Mouse (Mus musculus) C2C12 (cell line): ENCODE measurements around the gene Mrps15. TPM values are rescaled to one million over a fixed set of nuclear protein-coding genes. Genes with fewer than 3 reads are reported as not detected.

ENCODE experiments used
- H3K27me3 ChIP-seq: one replicate; pipeline ENCODE4 v1.6.1; 2011; ENCODE audit not compliant: control insufficient read depth, insufficient read depth, insufficient read length
- H3K36me3 ChIP-seq: one replicate; pipeline ENCODE4 v1.6.1; 2011; ENCODE audit not compliant: control insufficient read depth, insufficient read depth
- H3K4me3 ChIP-seq: one replicate; pipeline ENCODE4 v1.5.1; 2011; ENCODE audit warnings: mild to moderate bottlenecking, control low read depth; ENCODE audit not compliant: poor library complexity, insufficient read depth, severe bottlenecking
- H3K79me2 ChIP-seq: one replicate; pipeline ENCODE4 v1.6.1; 2011; ENCODE audit not compliant: control insufficient read depth, insufficient read depth
- H3K79me3 ChIP-seq: one replicate; pipeline ENCODE4 v1.6.1; 2011; ENCODE audit warnings: low read depth, control low read depth
- H3ac ChIP-seq: one replicate; pipeline ENCODE3; 2011; ENCODE audit warnings: low read depth; ENCODE audit not compliant: control insufficient read depth, insufficient read length
- CEBPB ChIP-seq: IDR thresholded peaks from one replicate; pipeline ENCODE4 v1.6.1; 2011; ENCODE audit warnings: low read depth, mild to moderate bottlenecking, control low read depth, moderate library complexity
- CTCF ChIP-seq: IDR thresholded peaks from one replicate; pipeline ENCODE4 v1.5.1; 2011; ENCODE audit not compliant: control insufficient read depth, insufficient read depth, insufficient read length
- FOSL1 ChIP-seq: IDR thresholded peaks from one replicate; pipeline ENCODE4 v1.8.0; 2011; ENCODE audit warnings: mild to moderate bottlenecking, low read length; ENCODE audit not compliant: poor library complexity, insufficient read depth, severe bottlenecking
- MAX ChIP-seq: IDR thresholded peaks from one replicate; pipeline ENCODE4 v1.6.1; 2011; ENCODE audit warnings: mild to moderate bottlenecking, control low read depth
- MYOD1 ChIP-seq: IDR thresholded peaks from one replicate; pipeline ENCODE4 v1.6.1; 2011; ENCODE audit warnings: low read depth; ENCODE audit not compliant: control insufficient read depth, insufficient read length
- MYOG ChIP-seq: IDR thresholded peaks from one replicate; pipeline ENCODE4 v1.6.1; 2011; ENCODE audit not compliant: control insufficient read depth, insufficient read length; ENCODE audit errors: extremely low read depth
- USF1 ChIP-seq: IDR thresholded peaks from one replicate; pipeline ENCODE4 v1.6.1; 2011; ENCODE audit warnings: low read depth, mild to moderate bottlenecking, control low read depth, moderate library complexity
- polyA plus RNA-seq: library from polyadenylated mRNA; unstranded; fragments of >200 nt; fragmentation: generic; extraction: Trizol; gene quantifications from one replicate; pipeline ENCODE4 v1.2.1, GENCODE M21; 2012; ENCODE audit warnings: missing spikeins

Mrps15 gene
- polyA plus RNA-seq, 1 experiment: 82.9 TPM

- H3K4me3 ChIP-seq: no peak overlapping the region
These were observed 20.8 kb downstream of the Mrps15 start for GRCm38 (mm10) chr4:126067401-126068077.

DNA sequence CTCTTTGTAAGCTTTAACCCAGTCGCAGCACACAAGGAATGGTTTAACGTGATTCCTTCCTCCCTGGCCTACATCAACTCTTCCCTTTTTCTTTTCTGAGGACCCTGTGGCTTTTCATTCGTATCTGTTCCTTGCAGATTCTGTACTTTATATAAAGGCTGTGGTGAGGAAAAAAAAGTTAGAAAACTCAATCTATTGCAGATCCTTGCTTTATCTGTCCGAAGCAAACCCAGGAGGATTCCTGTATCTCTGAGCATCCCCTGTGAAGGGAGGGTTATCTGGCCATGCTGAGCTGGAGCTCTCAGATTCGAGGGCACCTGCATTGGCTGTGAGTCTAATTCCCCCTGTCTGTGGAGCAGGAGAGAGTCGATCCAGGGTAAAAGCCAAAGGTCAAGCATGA, 22.1 kb downstream of the Mrps15 start:
- TF ChIP-seq FOSL1 (no peak), MAX (no peak), MYOG (no peak), CEBPB (no peak), MYOD1 (no peak), USF1 (no peak), CTCF (no peak)
- Histone ChIP-seq H3K79me3 (no peaks in the 10 kb centered on the region), H3K36me3 (no peaks in the 10 kb centered on the region), H3K4me3 (no peak overlapping the region), H3ac (no peak overlapping the region), H3K79me2 (no peaks in the 10 kb centered on the region), H3K27me3 (no peaks in the 10 kb centered on the region)

More at GRCm38 (mm10) chr4:126067401-126068077, 20.8 kb downstream of the Mrps15 start:
- TF ChIP-seq CTCF (no peak), MYOG (no peak), CEBPB (no peak), MAX (no peak), MYOD1 (no peak), FOSL1 (no peak), USF1 (no peak)
- no peaks in the 10 kb centered on the region for H3K27me3 ChIP-seq
- no peak overlapping the region for H3ac ChIP-seq
- H3K79me2 ChIP-seq: no peaks in the 10 kb centered on the region
- no peaks in the 10 kb centered on the region for H3K36me3 ChIP-seq
- no peaks in the 10 kb centered on the region for H3K79me3 ChIP-seq

DNA sequence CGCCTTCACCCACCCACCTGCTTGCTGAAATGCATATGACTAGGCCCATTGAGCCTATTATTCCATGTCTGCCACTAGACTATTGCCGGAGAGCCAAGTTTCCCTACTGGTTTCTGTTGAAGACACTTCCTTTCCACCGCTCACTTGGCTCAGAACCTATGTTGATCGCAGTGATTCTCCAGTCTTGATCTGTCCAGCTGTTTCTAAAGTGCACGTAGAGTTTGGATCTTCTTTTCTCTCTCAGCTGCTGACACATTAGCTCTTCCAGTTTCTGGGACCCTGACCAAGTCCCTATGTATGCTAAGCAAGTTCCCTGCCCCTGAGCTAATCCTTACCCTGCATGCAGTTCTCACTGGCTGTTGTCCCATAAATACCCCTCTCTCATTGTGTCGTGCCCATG, 31.1 kb downstream of the Mrps15 start:
- H3K27me3 ChIP-seq: no peaks in the 10 kb centered on the region
- no peaks in the 10 kb centered on the region for H3K36me3 ChIP-seq
- TF ChIP-seq CEBPB: no peak
- TF ChIP-seq USF1: no peak
- TF ChIP-seq MAX: no peak
- no peak for TF ChIP-seq CTCF
- no peak for TF ChIP-seq MYOD1
- no peak for TF ChIP-seq FOSL1
- TF ChIP-seq MYOG: no peak
- no peaks in the 10 kb centered on the region for H3K79me2 ChIP-seq
- H3K4me3 ChIP-seq: no peak overlapping the region
- no peak overlapping the region for H3ac ChIP-seq
- no peaks in the 10 kb centered on the region for H3K79me3 ChIP-seq

- no peak for TF ChIP-seq USF1
- TF ChIP-seq MYOG: no peak
- TF ChIP-seq CTCF: no peak
- no peak for TF ChIP-seq CEBPB
- no peak for TF ChIP-seq FOSL1
- no peak for TF ChIP-seq MYOD1
- Histone ChIP-seq H3K79me2 (no peaks in the 10 kb centered on the region), H3K27me3 (no peaks in the 10 kb centered on the region), H3ac (no peak overlapping the region), H3K79me3 (no peaks in the 10 kb centered on the region), H3K36me3 (no peaks in the 10 kb centered on the region), H3K4me3 (no peak overlapping the region)
These were observed 32.5 kb downstream of the Mrps15 start for GRCm38 (mm10) chr4:126079266-126079665.

DNA sequence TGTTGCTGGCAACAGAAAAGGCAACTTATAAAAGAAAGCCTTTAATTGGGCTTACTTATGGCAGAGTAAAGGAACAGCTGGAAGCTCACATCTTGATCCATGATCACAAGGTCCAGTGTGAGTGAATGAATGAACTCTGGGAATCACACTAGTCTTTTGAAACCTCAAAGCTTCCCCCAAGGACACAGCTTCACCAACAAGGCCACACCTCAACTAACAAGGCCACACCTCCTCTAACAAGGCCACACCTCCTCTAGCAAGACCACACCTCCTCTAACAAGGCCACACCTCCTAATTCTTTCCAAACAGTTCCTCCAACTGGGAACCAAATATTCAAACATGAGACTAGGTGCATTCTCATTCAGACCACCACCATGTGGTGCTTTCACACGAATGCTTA, 34.9 kb downstream of the Mrps15 start:
- TF ChIP-seq MAX (no peak), CTCF (no peak)
- H3K36me3 ChIP-seq: no peaks in the 10 kb centered on the region

DNA sequence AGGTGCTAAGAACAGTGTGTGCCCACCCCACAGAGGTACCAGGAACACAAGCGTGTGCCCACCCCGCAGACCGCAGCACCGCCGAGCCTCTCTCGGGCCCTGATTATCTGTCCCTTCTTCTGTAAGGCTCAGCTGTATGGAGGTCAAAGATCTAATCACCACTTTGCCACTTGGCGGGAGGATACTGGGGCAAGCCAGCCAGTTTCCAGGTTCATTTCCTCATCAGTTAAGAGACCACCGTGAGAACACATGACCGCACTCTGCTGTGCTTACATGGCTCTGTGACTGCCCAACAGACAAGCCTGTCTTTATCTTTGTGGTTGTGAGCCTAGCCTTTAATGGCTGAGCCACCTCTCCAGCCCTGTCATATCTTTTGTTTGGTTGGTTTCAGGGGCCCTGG, 36.3 kb downstream of the Mrps15 start:
- H3K79me2 ChIP-seq: no peaks in the 10 kb centered on the region
- no peak overlapping the region for H3ac ChIP-seq
- no peak overlapping the region for H3K4me3 ChIP-seq
- H3K79me3 ChIP-seq: no peaks in the 10 kb centered on the region
- TF ChIP-seq MYOD1: no peak
- no peak for TF ChIP-seq CTCF
- no peak for TF ChIP-seq CEBPB
- no peak for TF ChIP-seq MYOG
- no peak for TF ChIP-seq FOSL1
- TF ChIP-seq USF1: no peak
- TF ChIP-seq MAX: no peak
- no peaks in the 10 kb centered on the region for H3K36me3 ChIP-seq
- H3K27me3 ChIP-seq: no peaks in the 10 kb centered on the region

More for the DNA sequence above, 34.9 kb downstream of the Mrps15 start:
- Histone ChIP-seq H3K27me3 (no peaks in the 10 kb centered on the region), H3K79me3 (no peaks in the 10 kb centered on the region), H3K79me2 (no peaks in the 10 kb centered on the region), H3ac (no peak overlapping the region), H3K4me3 (no peak overlapping the region)
